Mouse (Mus musculus) layer of hippocampus, adult 8-10 months (tissue): Measurements from ENCODE around the gene Chaf1b. TPM values are rescaled to one million over a fixed set of nuclear protein-coding genes. Genes with fewer than 3 reads are reported as not detected.

Source experiments
- DNase-seq, 2 experiments: peaks; one replicate each; pipeline ENCODE4 v3.0.0; 2022; ENCODE audit warnings: low spot score in 2 of 2
- total RNA-seq, 4 experiments: library from RNA; stranded (reverse); gene quantifications; 2 replicates each; pipeline ENCODE4 v1.2.4; 2022

Gene Chaf1b
- total RNA-seq, 4 experiments from 2014 or later: 0.18 to 1.5 (median 0.96) TPM

DNA sequence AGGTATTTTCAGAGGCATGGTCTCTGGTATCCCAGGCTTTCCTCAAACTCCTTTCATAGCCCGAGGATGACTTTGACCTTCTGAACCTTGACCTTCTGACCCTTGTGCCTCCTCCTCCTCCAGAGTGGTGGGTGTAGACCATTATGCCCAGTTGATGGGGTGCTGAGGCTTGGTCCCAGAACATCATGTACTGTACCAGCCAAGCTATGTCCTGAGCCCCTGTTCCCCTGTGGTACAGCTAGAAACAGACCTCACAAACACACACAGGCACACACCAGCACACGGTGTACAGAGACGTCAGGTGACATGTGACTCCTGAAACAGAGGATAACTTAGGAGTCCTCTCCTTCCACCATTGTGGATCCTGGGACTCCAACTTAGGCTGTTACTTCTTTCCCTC is 29.1 kb downstream of the Chaf1b start:
- DNase-seq: no peak

GRCm38 (mm10) chr16:93913881-93914576 is 30.3 kb downstream of the Chaf1b start:
- no peak for DNase-seq

DNA sequence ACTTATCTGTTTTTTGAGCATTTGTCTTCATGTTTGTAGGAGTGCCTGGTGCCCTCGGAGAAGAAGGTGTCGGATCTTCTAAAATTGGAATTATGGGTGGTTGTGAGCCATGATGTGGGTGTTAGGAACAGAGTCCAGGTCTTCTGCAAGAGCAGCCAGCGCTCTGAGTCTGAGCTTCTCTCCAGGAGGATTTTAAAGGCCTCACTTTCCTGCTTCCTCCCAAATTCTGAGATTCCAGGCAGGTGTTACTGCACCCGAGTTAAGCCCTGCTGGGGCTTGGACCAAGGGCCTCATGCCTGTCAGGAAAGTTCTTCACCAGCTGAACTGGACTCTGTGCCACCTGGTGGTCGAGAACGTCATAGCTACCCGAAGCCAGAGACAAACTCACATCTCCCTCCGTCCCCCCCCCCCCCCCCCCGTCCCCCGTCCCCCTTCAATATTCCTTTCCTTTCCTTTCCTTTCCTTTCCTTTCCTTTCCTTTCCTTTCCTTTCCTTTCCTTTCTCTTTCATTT is 31.7 kb downstream of the Chaf1b start:
- no peak for DNase-seq

- DNase-seq: peak; percentile 45 to 84
Measured at GRCm38 (mm10) chr16:93917712-93918678, 34.3 kb downstream of the Chaf1b start.

- no peak for DNase-seq
Measured at GRCm38 (mm10) chr16:93918679-93919060, 35.0 kb downstream of the Chaf1b start.

DNA sequence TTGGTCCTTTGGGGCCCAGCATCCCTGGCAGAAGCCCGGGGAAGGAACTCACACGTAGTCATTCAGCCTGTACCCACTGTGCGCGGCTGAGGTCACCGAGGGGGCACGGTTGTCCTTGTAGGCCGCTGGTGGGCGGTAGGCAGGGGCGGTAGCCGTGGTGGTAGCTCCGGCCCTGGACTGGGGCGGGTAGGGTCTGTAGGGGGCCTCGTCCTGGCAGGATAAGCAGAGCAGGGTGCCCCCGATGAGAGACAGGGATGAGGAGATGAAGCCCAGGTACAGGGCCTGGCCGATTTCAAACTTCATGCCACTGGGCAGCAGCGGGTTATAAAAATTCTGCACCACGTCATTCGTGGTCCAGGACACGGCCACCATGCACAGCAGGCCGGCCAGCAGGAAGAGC is 35.5 kb downstream of the Chaf1b start:
- DNase-seq: no peak

DNA sequence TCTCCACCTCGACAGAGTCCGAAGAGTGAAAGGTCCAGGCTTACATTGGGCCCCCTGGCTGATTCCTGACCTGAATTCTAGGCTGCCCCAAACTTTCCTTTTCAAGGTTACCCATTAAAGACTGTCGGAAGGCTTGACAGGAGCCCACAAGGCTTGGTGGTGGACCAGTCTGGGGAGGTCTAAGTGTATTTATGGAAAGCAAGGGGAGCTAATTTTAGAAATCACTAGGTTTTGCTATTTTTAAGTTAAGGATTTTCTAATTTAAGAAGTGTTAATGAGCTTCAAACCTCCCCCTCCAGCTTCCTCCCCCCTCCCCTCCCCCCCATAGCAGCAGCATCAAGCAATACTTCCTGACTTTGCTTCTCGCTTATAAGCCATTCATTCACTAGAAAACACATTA is 37.0 kb downstream of the Chaf1b start:
- no peak for DNase-seq

GRCm38 (mm10) chr16:93922835-93923389 is 39.2 kb downstream of the Chaf1b start:
- DNase-seq: no peak

DNA sequence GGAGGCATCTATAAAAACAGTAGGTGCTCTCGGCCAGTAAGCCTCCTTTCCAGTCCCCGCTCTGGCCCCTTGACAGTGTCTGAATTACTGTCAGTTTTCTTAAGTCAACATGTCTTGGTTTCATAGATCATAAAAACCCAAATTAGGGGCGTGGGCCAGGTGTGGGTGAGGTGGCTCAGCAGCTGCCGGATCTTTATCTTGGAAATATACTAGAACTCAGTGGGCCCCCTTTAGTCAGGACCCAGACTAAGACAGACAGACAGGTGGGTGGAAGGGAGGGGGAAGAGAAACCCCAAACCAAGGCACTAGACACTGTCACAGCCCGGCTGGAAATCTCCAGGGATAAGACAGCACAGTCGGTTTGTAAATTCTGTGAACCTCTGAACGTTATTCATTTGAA is 40.1 kb downstream of the Chaf1b start:
- no peak for DNase-seq

GRCm38 (mm10) chr16:93925684-93926247 is 42.1 kb downstream of the Chaf1b start:
- no peak for DNase-seq

DNA sequence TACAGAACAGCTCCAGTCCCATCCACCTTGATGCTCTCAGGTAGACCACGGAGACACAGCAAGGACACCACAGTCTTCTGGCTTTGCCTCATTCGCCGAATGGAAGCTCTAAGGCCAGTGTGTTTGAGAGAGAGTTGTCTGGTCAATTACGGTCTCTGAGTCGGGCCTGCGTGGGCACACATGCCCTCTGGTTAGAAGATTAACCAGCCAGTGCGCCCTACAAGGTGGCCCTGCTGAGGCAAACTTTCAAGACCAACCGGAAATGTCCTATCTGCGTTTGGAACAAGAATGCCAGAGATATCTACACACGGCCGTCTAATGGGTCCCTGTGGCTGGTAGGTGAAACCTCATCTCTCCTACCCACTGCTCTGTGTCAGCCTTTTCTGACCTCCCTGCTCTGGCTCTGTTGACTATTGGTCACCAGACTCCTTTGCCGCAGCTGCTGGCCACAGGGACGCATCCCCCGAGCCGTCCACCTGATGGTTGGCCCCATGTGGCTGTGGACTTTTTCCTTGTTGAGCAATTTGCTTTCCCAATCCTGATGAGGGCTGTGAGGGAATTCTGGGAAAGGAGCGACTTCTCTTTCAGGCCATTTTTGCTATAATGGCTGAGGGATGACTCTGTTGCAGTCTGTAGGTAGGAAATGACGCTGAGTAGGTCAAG is 45.8 kb downstream of the Chaf1b start:
- no peak for DNase-seq

GRCm38 (mm10) chr16:93932185-93933168 is 48.8 kb downstream of the Chaf1b start:
- DNase-seq: no peak

- no peak for DNase-seq
Measured at GRCm38 (mm10) chr16:93934588-93934987, 50.9 kb downstream of the Chaf1b start.

DNA sequence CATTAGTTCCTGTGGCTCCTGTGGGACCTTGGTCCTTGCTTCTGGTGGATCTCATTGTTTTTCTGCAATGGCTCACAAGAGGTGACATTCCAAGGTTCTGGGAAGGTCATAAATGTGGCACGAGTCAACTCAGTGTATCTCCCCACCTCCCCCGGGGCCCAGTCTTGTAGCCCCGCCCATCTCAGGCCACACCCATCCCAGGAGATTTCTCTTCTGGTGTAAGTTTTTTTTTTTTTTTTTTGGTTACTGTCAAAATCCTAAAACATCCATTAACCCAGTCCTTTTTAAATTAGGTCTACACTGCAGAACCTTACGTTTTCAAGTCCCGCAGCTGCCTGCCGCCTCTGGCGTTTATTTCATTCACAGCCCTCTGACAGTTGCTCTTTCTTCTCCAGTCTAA is 51.3 kb downstream of the Chaf1b start:
- DNase-seq: no peak

DNA sequence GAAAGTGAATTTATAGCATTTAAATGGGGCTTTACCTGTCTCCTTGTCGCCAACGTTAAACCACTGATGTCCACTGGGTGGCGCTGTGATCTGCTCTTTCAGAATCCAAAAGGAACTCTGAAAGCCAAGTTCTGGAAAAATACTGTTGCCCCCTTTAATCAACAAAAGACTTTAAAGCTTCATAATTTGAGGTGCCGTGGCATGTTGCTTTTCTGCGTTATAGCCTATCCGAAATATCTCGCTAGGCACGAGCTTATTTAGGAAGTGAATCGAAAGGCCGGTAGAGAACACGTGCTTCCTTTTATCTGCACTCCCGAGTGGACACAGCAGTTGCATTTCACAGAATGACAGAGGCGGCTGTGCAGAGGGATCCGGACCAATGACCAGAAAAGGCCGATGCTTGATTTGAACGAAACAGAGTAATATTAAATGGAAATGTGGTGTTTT is 54.7 kb downstream of the Chaf1b start:
- peak in 1 of 2 experiments; percentile 70 for DNase-seq

- no peak for DNase-seq
Measured at GRCm38 (mm10) chr16:93939961-93940360, 56.3 kb downstream of the Chaf1b start.

GRCm38 (mm10) chr16:93941781-93942567 is 58.3 kb downstream of the Chaf1b start:
- no peak for DNase-seq

GRCm38 (mm10) chr16:93942796-93943502 is 59.2 kb downstream of the Chaf1b start:
- DNase-seq: no peak
